Mouse (Mus musculus): ENCODE measurements around the gene Eid2.
"Not testable (repeated sequence)": the region's sequence is repeated elsewhere in the genome, so short reads cannot be mapped to it uniquely, and the experiment has no call there.

The Eid2 gene

GRCm38 (mm10) chr7:28267129-28268041, at the start of gene Eid2:
Gene Eid2 (plus strand): TSS chr7:28267881.
- DNase-seq (ENCODE audit: extremely low spot score, low spot score): peak; percentile 86

- DNase-seq (ENCODE audit: extremely low spot score, low spot score): not testable (repeated sequence)
Observed at GRCm38 (mm10) chr7:28218951-28219740, 48.5 kb upstream of the Eid2 start.

- DNase-seq (ENCODE audit: extremely low spot score, low spot score): not testable (repeated sequence)
Observed at GRCm38 (mm10) chr7:28226836-28227235, 40.8 kb upstream of the Eid2 start.

GRCm38 (mm10) chr7:28227421-28227820, 40.3 kb upstream of the Eid2 start:
- DNase-seq (ENCODE audit: extremely low spot score, low spot score): not testable (repeated sequence)

DNA sequence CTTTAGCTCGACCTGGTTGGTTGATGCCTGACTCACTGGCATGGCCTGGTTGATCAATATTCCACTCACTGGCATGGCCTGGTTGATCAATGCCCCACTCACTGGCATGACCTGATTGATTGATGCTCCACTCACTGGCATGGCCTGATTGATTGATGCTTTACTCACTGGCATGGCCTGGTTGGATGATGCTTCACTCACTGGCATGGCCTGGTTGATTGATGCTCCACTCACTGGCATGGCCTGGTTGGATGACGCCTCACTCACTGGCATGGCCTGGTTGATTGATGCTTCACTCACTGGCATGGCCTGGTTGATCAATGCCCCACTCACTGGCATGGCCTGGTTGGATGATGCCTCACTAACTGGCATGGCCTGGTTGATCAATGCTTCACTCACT, 23.7 kb upstream of the Eid2 start:
- DNase-seq (ENCODE audit: extremely low spot score, low spot score): not testable (repeated sequence)

DNA sequence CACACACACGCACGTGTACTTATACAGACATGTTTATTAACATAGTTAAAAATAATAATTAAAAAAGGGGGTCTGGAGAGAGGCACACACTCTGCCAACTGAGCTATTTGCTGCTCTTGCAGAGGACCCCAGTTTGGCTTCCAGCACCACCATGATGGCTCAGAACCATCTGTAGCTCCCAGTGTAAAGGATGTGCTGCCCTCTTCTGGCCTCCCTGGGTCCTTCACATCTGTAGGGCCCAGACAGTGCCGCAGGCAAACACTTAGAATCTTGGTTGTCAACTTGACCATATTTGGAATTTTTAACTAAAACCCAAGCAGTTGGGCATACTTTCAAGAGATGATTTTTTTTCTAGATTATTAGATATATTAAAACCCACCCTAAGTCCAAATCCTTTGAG, 18.7 kb upstream of the Eid2 start:
- DNase-seq (ENCODE audit: extremely low spot score, low spot score): no peak

DNA sequence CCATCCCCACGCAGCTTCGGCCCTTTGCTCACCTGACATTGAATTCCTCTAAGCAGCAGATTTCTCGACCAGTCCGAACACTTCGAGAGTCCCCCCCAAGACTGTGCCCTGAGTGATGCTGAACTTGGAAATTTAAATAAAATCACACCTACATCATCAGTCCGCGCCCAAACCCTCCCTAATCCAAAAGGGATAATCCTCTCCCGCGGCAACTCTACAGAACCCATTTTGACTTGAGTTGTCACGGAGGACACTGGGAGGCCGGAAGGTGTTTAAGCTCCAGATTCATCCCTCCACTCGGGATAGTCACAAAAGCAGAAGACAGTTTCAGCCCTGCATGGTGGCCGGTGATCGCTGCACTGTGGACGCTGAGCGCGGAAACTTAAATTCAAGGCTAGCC, 15.7 kb upstream of the Eid2 start:
- no peak for DNase-seq (ENCODE audit: extremely low spot score, low spot score)

- no peak for DNase-seq (ENCODE audit: extremely low spot score, low spot score)
Observed at GRCm38 (mm10) chr7:28254591-28254990, 13.1 kb upstream of the Eid2 start.

GRCm38 (mm10) chr7:28255476-28255875, 12.2 kb upstream of the Eid2 start:
- no peak for DNase-seq (ENCODE audit: extremely low spot score, low spot score)

DNA sequence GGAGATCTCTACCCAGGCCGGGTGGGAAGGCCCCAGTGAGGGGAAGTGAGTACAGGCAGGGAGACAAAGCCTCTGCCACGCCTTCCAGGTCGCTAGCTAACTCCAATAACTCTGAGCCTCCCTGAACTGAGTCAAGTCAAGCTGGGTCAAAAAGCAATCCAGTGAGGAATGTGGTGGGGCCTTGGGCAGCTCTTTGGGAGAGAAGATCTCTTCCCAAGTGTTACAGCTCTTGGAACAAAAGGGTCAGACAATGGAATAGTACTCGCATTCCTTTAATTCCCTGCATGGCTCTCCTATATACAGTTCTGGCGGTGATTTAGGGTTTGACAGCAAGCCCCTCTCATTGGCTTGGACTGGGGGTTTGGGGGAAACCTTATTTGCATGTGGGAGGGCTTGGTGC, 4.8 kb upstream of the Eid2 start:
- no peak for DNase-seq (ENCODE audit: extremely low spot score, low spot score)

- peak; percentile 71 for DNase-seq (ENCODE audit: extremely low spot score, low spot score)
Observed at GRCm38 (mm10) chr7:28263786-28264185, 3.9 kb upstream of the Eid2 start.

- DNase-seq (ENCODE audit: extremely low spot score, low spot score): no peak
Observed at GRCm38 (mm10) chr7:28265391-28265790, 2.3 kb upstream of the Eid2 start.

DNA sequence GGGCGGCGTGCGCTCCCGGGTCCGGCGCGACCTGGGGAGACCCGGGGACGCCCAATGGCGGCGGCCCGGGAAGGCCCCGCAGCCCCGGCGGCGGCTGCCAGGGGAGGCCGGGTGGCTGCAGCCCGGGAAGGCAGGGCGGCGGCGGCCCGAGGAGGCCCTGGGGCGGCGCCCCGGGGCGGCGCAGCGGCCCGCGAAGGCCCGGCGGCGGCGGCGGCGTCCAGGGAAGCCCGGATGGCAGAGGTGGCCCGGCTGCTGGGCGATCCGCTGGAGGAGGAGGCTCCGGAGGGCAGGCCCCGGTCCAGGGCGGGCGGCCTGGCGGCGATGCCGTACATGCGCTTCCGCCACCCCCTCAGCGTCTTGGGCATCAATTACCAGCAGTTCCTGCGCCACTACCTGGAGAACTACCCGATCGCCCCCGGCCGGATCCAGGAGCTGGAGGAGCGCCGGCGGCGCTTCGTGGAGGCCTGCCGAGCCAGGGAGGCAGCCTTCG, 406 bp downstream of the Eid2 start:
- peak; percentile 77 for DNase-seq (ENCODE audit: extremely low spot score, low spot score)

DNA sequence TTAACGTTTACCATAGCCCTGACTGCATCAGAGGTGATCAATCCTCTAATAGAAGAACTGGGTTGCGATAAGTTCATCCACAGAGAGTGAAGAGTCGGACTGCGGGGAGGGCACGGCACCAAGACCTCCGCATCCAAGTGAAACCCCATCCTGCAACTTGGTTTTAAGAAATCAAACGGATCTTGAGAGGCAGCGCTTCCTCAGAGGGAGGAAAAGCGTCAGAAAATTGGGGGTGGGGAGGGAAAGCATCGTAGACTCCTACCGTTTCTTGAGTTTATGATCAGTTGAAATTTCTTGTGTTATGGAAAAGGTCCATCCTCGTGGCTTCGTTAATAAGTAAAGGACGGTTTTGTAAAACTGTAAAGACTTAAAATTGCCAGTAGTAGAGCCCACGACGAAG, 895 bp downstream of the Eid2 start:
- no peak for DNase-seq (ENCODE audit: extremely low spot score, low spot score)

DNA sequence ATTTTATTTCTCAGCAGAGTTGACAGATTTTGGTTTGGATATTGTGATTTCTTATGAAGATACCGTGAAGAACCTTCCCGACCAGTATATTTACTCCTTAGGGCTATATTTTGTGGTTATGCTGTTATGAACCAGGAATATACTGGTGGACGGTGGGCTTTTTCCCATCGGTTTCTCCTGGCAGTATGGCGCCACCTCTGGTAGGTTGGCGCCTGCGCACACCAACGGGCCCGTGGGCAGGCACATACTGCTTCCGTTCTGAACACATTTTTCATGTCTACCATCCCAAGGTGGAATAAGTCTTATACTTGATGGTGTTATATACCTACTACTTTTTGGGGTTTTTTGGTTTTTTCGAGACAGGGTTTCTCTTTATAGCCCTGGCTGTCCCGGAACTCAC, 1.7 kb downstream of the Eid2 start:
- DNase-seq (ENCODE audit: extremely low spot score, low spot score): no peak

DNA sequence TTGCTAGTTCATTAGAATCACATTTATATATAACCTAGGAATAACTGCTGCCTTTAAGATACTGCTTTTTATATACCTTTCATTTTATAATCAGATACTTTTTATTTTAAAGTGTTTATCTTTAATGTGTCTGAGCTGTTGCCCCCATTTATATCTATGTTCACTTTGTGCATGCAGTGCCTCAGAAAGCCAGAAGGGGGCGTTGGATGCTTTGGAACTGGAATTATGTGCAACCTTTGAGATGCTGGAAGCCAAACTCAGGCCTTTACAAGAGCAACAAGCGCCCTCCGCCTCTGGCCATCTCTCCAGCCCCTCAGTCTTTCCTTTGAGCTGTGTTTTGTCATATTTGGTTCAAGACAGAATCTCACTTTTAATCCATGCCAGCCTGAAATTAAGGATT, 4.1 kb downstream of the Eid2 start:
- no peak for DNase-seq (ENCODE audit: extremely low spot score, low spot score)

DNA sequence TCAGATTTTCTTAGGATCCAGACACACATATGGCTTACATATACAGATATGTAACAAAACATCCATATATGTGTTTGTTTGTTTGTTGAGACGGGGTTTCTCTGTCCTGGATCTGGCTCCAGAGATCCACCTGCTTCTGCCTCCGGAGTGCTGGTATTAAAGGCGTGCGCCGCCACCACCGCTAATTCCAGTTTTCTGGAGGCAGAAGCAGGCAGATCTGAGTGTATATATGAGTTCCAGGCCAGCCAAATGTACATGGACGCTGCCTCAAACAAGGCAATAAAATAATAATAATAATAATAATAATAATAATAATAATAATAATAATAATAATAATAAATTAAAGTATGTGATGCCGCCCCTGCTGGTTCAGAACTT, 9.5 kb downstream of the Eid2 start:
- DNase-seq (ENCODE audit: extremely low spot score, low spot score): no peak

DNA sequence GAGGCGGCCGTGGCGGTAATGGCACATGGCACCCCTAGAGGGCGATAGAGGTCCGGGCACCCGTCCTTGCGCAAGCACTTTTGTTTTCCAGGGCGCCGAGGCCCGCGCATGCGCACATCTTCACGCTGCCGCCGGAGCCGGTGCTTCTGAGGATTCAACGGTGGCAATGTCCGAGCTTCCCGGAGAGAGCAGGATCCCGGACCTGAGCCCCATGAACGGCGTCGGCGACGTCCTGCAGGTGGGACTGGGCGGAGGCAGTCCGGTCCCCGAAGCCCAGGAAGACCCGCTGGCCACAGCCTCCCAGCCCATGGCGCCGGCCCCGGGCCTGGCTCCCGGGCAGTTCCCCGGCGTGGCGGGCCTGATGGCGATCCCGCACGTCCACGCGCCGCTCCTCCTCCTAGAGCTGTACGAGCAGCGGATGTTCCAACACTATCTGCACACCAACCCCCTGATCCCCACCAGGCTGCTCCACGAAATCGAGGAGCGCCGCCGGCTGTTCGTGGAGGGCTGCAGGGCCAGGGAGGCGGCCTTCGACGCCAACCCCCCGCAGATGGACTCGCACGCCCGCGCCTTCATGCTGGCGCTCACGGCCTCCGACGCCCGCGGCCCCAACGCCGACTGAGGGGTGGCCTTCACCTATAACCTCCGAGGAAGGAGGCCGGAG, 10.1 kb downstream of the Eid2 start, which contains the start of gene Eid2b:
Gene Eid2b (plus strand): TSS at position 125 of the 664 bp plus-strand sequence.
- peak; percentile 98 for DNase-seq (ENCODE audit: extremely low spot score, low spot score)

DNA sequence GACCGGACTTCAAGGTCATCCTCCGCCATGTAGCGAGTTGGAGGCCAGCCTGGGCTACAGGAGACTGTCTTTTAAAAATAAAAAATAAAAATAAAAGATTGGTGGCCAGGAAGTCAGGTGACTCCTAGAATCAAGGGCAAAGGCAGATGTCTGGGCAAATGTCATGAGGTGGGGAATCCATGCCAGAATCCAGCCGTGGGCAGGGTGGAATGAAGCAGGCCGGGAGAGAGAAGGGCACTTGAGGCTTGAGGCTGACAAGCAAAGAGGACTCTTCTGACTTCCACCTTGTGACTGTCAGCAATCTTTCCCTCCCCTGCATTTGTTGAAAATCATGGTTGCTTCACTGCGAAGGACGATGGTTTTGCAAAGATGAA, 10.6 kb downstream of the Eid2 start:
- no peak for DNase-seq (ENCODE audit: extremely low spot score, low spot score)

- DNase-seq (ENCODE audit: extremely low spot score, low spot score): no peak
Observed at GRCm38 (mm10) chr7:28280630-28281029, 12.9 kb downstream of the Eid2 start.

- DNase-seq (ENCODE audit: extremely low spot score, low spot score): peak; percentile 54
Observed at GRCm38 (mm10) chr7:28290165-28290564, 22.5 kb downstream of the Eid2 start.
